Mouse (Mus musculus) heart, postnatal 0 days (tissue): ENCODE measurements at regions not wholly inside any gene's neighbourhood (a gene's known extent, or its start where the extent isn't known, plus 50 kb on each side); places are given as distances from the start of the nearest gene placed in this dataset.

ENCODE experiments used
- CTCF ChIP-seq: IDR thresholded peaks from 2 replicates; pipeline ENCODE4 v1.5.1; 2016; ENCODE audit warnings: antibody characterized with exemption, control low read depth, low read depth
- EP300 ChIP-seq: IDR thresholded peaks from 2 replicates; pipeline ENCODE4 v1.6.1; 2016; ENCODE audit warnings: antibody characterized with exemption, low read depth

DNA sequence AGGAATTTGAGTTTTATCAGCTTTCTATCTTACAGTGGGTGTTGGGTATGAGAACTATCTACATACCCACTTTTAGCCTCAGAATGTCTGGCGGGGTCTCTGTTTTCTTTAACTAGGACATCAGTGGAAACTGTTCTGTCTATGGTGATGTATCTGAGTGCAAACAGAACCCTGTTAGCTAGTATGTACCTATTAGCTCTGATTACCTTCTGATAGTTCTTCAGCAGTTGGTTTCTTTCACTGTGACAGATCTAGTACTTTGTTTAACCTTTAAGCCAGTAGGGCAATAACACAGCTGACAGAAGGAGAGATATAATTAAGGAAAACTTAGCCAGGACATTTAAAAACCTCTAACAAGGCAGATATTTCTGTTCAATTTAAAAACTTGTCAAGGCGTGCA lies 584.7 kb upstream of the Nr2f1 start:
- TF ChIP-seq CTCF = no peak
- no peak for TF ChIP-seq EP300
